Mouse (Mus musculus): ENCODE measurements at regions not wholly inside any gene's neighbourhood (a gene's known extent, or its start where the extent isn't known, plus 50 kb on each side); places are given as distances from the start of the nearest gene placed in this dataset.

- H3ac ChIP-seq (ENCODE audit: control insufficient read depth, insufficient read length): no peak overlapping the region
- H3K79me2 ChIP-seq (ENCODE audit: control insufficient read depth, insufficient read depth): no peaks in the 10 kb centered on the region
- H3K4me3 ChIP-seq: no peak overlapping the region
- no peak for TF ChIP-seq TCF12 (IDR thresholded peaks at IDR 0.05; ENCODE audit: insufficient read depth, poor library complexity, severe bottlenecking)
- TF ChIP-seq SRF (IDR thresholded peaks at IDR 0.05; ENCODE audit: control insufficient read depth, insufficient read length, low read depth): no peak
- TF ChIP-seq TCF3 (IDR thresholded peaks at IDR 0.05; ENCODE audit: insufficient read length, low read depth): no peak
- TF ChIP-seq MAX (IDR thresholded peaks at IDR 0.05; ENCODE audit: low read depth): no peak
- TF ChIP-seq CEBPB (IDR thresholded peaks at IDR 0.05; ENCODE audit: insufficient read depth, poor library complexity, severe bottlenecking): no peak
- TF ChIP-seq POLR2AphosphoS2 (IDR thresholded peaks at IDR 0.05; ENCODE audit: insufficient read length, low read depth): no peak
- no peak for TF ChIP-seq MYOG (IDR thresholded peaks at IDR 0.05; ENCODE audit: control insufficient read depth in 1 of 3, insufficient read depth in 1 of 3, insufficient read length in 2 of 3, low read depth in 2 of 3)
- no peak for TF ChIP-seq USF1 (IDR thresholded peaks at IDR 0.05; ENCODE audit: low read depth)
- no peak for TF ChIP-seq REST (IDR thresholded peaks at IDR 0.05; ENCODE audit: insufficient read depth, insufficient read length)
- no peak for TF ChIP-seq E2F4 (IDR thresholded peaks at IDR 0.05; ENCODE audit: insufficient read depth)
- no peak overlapping the region for H3K4me2 ChIP-seq (ENCODE audit: low read depth)
- H3K27me3 ChIP-seq (ENCODE audit: control insufficient read depth, insufficient read depth, insufficient read length): no peaks in the 10 kb centered on the region
- H3K36me3 ChIP-seq (ENCODE audit: control insufficient read depth, insufficient read depth): no peaks in the 10 kb centered on the region
These were observed 1097.7 kb upstream of the Lrrc6 start for GRCm38 (mm10) chr15:67598426-67598825.

GRCm38 (mm10) chr15:67576581-67576980 is 1075.9 kb upstream of the Lrrc6 start:
- Histone ChIP-seq H3K4me2 (ENCODE audit: low read depth) (no peak overlapping the region), H3K27me3 (ENCODE audit: control insufficient read depth, insufficient read depth, insufficient read length) (no peaks in the 10 kb centered on the region), H3K36me3 (ENCODE audit: control insufficient read depth, insufficient read depth) (no peaks in the 10 kb centered on the region), H3K79me2 (ENCODE audit: control insufficient read depth, insufficient read depth) (no peaks in the 10 kb centered on the region), H3K4me3 (no peak overlapping the region), H3ac (ENCODE audit: control insufficient read depth, insufficient read length) (no peak overlapping the region)
- TF ChIP-seq REST (IDR thresholded peaks at IDR 0.05; ENCODE audit: insufficient read depth, insufficient read length) (no peak), MYOG (IDR thresholded peaks at IDR 0.05; ENCODE audit: control insufficient read depth in 1 of 3, insufficient read depth in 1 of 3, insufficient read length in 2 of 3, low read depth in 2 of 3) (no peak), MYOD1 (IDR thresholded peaks at IDR 0.05; ENCODE audit: control insufficient read depth in 1 of 3, insufficient read length in 2 of 3, low read depth in 2 of 3) (no peak), POLR2AphosphoS2 (IDR thresholded peaks at IDR 0.05; ENCODE audit: insufficient read length, low read depth) (no peak), SRF (IDR thresholded peaks at IDR 0.05; ENCODE audit: control insufficient read depth, insufficient read length, low read depth) (no peak), TCF3 (IDR thresholded peaks at IDR 0.05; ENCODE audit: insufficient read length, low read depth) (no peak), POLR2A (IDR thresholded peaks at IDR 0.05; ENCODE audit: insufficient read length, low read depth) (no peak), CEBPB (IDR thresholded peaks at IDR 0.05; ENCODE audit: insufficient read depth, poor library complexity, severe bottlenecking) (no peak), USF1 (IDR thresholded peaks at IDR 0.05; ENCODE audit: low read depth) (no peak), MAX (IDR thresholded peaks at IDR 0.05; ENCODE audit: low read depth) (no peak), TCF12 (IDR thresholded peaks at IDR 0.05; ENCODE audit: insufficient read depth, poor library complexity, severe bottlenecking) (no peak), E2F4 (IDR thresholded peaks at IDR 0.05; ENCODE audit: insufficient read depth) (no peak)

- H3K36me3 ChIP-seq (ENCODE audit: control insufficient read depth, insufficient read depth): no peaks in the 10 kb centered on the region
- H3ac ChIP-seq (ENCODE audit: control insufficient read depth, insufficient read length): no peak overlapping the region
- no peaks in the 10 kb centered on the region for H3K79me2 ChIP-seq (ENCODE audit: control insufficient read depth, insufficient read depth)
- no peak overlapping the region for H3K4me3 ChIP-seq
- no peaks in the 10 kb centered on the region for H3K27me3 ChIP-seq (ENCODE audit: control insufficient read depth, insufficient read depth, insufficient read length)
- TF ChIP-seq POLR2AphosphoS2 (IDR thresholded peaks at IDR 0.05; ENCODE audit: insufficient read length, low read depth) (no peak), SRF (IDR thresholded peaks at IDR 0.05; ENCODE audit: control insufficient read depth, insufficient read length, low read depth) (no peak)
- H3K4me2 ChIP-seq (ENCODE audit: low read depth): no peak overlapping the region
These were observed 1070.9 kb upstream of the Lrrc6 start for GRCm38 (mm10) chr15:67571614-67572013.

GRCm38 (mm10) chr15:67557304-67557703 is 1056.6 kb upstream of the Lrrc6 start:
- no peaks in the 10 kb centered on the region for H3K27me3 ChIP-seq (ENCODE audit: control insufficient read depth, insufficient read depth, insufficient read length)

GRCm38 (mm10) chr15:67551911-67552310 is 1051.2 kb upstream of the Lrrc6 start:
- H3K4me3 ChIP-seq: no peak overlapping the region
- no peaks in the 10 kb centered on the region for H3K79me2 ChIP-seq (ENCODE audit: control insufficient read depth, insufficient read depth)
- H3K4me2 ChIP-seq (ENCODE audit: low read depth): no peak overlapping the region
- TF ChIP-seq MAX (IDR thresholded peaks at IDR 0.05; ENCODE audit: low read depth) (no peak), CEBPB (IDR thresholded peaks at IDR 0.05; ENCODE audit: insufficient read depth, poor library complexity, severe bottlenecking) (no peak), SRF (IDR thresholded peaks at IDR 0.05; ENCODE audit: control insufficient read depth, insufficient read length, low read depth) (no peak), POLR2AphosphoS2 (IDR thresholded peaks at IDR 0.05; ENCODE audit: insufficient read length, low read depth) (no peak), TCF3 (IDR thresholded peaks at IDR 0.05; ENCODE audit: insufficient read length, low read depth) (no peak), MYOG (IDR thresholded peaks at IDR 0.05; ENCODE audit: control insufficient read depth in 1 of 3, insufficient read depth in 1 of 3, insufficient read length in 2 of 3, low read depth in 2 of 3) (no peak), MYOD1 (IDR thresholded peaks at IDR 0.05; ENCODE audit: control insufficient read depth in 1 of 3, insufficient read length in 2 of 3, low read depth in 2 of 3) (no peak), REST (IDR thresholded peaks at IDR 0.05; ENCODE audit: insufficient read depth, insufficient read length) (no peak), USF1 (IDR thresholded peaks at IDR 0.05; ENCODE audit: low read depth) (no peak)
- H3K36me3 ChIP-seq (ENCODE audit: control insufficient read depth, insufficient read depth): no peaks in the 10 kb centered on the region
- H3ac ChIP-seq (ENCODE audit: control insufficient read depth, insufficient read length): no peak overlapping the region
- H3K27me3 ChIP-seq (ENCODE audit: control insufficient read depth, insufficient read depth, insufficient read length): no peaks in the 10 kb centered on the region

More at GRCm38 (mm10) chr15:67557304-67557703, 1056.6 kb upstream of the Lrrc6 start:
- no peak for TF ChIP-seq USF1 (IDR thresholded peaks at IDR 0.05; ENCODE audit: low read depth)
- TF ChIP-seq TCF12 (IDR thresholded peaks at IDR 0.05; ENCODE audit: insufficient read depth, poor library complexity, severe bottlenecking): no peak
- no peak for TF ChIP-seq MAX (IDR thresholded peaks at IDR 0.05; ENCODE audit: low read depth)
- TF ChIP-seq CEBPB (IDR thresholded peaks at IDR 0.05; ENCODE audit: insufficient read depth, poor library complexity, severe bottlenecking): no peak
- TF ChIP-seq POLR2A (IDR thresholded peaks at IDR 0.05; ENCODE audit: insufficient read length, low read depth): no peak
- TF ChIP-seq MYOG (IDR thresholded peaks at IDR 0.05; ENCODE audit: control insufficient read depth in 1 of 3, insufficient read depth in 1 of 3, insufficient read length in 2 of 3, low read depth in 2 of 3): no peak
- TF ChIP-seq MYOD1 (IDR thresholded peaks at IDR 0.05; ENCODE audit: control insufficient read depth in 1 of 3, insufficient read length in 2 of 3, low read depth in 2 of 3): no peak
- TF ChIP-seq REST (IDR thresholded peaks at IDR 0.05; ENCODE audit: insufficient read depth, insufficient read length): no peak
- no peak for TF ChIP-seq TCF3 (IDR thresholded peaks at IDR 0.05; ENCODE audit: insufficient read length, low read depth)
- TF ChIP-seq SRF (IDR thresholded peaks at IDR 0.05; ENCODE audit: control insufficient read depth, insufficient read length, low read depth): no peak
- TF ChIP-seq E2F4 (IDR thresholded peaks at IDR 0.05; ENCODE audit: insufficient read depth): no peak
- no peak for TF ChIP-seq POLR2AphosphoS2 (IDR thresholded peaks at IDR 0.05; ENCODE audit: insufficient read length, low read depth)
- no peak overlapping the region for H3K4me3 ChIP-seq
- no peak overlapping the region for H3ac ChIP-seq (ENCODE audit: control insufficient read depth, insufficient read length)
- no peak overlapping the region for H3K4me2 ChIP-seq (ENCODE audit: low read depth)
- H3K36me3 ChIP-seq (ENCODE audit: control insufficient read depth, insufficient read depth): no peaks in the 10 kb centered on the region
- no peaks in the 10 kb centered on the region for H3K79me2 ChIP-seq (ENCODE audit: control insufficient read depth, insufficient read depth)

All from myocyte (in vitro differentiated cells).